Mouse (Mus musculus): ENCODE measurements around the gene Tnfrsf21. TPM values are rescaled to one million over a fixed set of nuclear protein-coding genes. Genes with fewer than 3 reads are reported as not detected.

The Tnfrsf21 gene
- polyA plus RNA-seq, 1 experiment, result 29.5 TPM

- 91% methylated on average over 5 of the region's 5 CpGs for WGBS
- H3K4me1 ChIP-seq (ENCODE audit: control insufficient read depth, insufficient read depth, low read length), result no peaks in the 10 kb centered on the region; the same call in 1 of the 2 replicates
- TF ChIP-seq CTCF (IDR thresholded peaks at IDR 0.05; ENCODE audit: insufficient read depth, low read length) (no peak), POLR2A (IDR thresholded peaks at IDR 0.05; ENCODE audit: borderline replicate concordance, extremely low read depth, low read depth, low read length) (no peak)
- DNase-seq, result no peak
- H3K4me3 ChIP-seq (replicated peaks; ENCODE audit: extremely low read depth, low read depth, low read length), result no peak overlapping the region
Measured at GRCm38 (mm10) chr17:43132477-43132876, 116.1 kb downstream of the Tnfrsf21 start.

GRCm38 (mm10) chr17:43133106-43133505 is 116.8 kb downstream of the Tnfrsf21 start:
- Histone ChIP-seq H3K4me3 (replicated peaks; ENCODE audit: extremely low read depth, low read depth, low read length) (no peak overlapping the region), H3K4me1 (ENCODE audit: control insufficient read depth, insufficient read depth, low read length) (no peaks in the 10 kb centered on the region; the same call in 1 of the 2 replicates)
- DNase-seq, result no peak
- TF ChIP-seq CTCF (IDR thresholded peaks at IDR 0.05; ENCODE audit: insufficient read depth, low read length) (no peak), POLR2A (IDR thresholded peaks at IDR 0.05; ENCODE audit: borderline replicate concordance, extremely low read depth, low read depth, low read length) (no peak)
- 82% methylated on average over 4 of the region's 4 CpGs for WGBS

DNA sequence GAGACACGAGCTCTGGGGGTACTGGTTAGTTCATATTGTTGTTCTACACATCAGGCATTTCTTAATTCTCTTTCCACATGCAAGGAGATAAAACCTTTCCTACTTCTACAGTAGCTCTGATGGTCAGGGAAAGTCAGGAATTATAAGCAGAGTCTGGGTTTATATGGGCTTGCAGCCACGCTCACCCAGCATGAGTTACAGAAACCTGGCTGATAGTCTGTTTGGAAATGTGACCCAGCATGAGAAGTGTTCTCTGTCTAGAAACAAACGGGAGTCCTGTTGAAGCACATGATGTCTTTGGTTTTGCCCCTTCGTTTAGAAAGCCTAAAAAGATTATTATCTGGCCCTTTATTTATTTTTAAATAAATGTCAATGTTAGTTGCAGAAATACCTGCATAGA is 118.6 kb downstream of the Tnfrsf21 start:
- whole genome bisulfite sequencing, result 65% methylated on average over 4 of the region's 4 CpGs
- TF ChIP-seq POLR2A (IDR thresholded peaks at IDR 0.05; ENCODE audit: borderline replicate concordance, extremely low read depth, low read depth, low read length) (no peak), CTCF (IDR thresholded peaks at IDR 0.05; ENCODE audit: insufficient read depth, low read length) (no peak)
- Histone ChIP-seq H3K4me1 (ENCODE audit: control insufficient read depth, insufficient read depth, low read length) (no peaks in the 10 kb centered on the region; the same call in 1 of the 2 replicates), H3K4me3 (replicated peaks; ENCODE audit: extremely low read depth, low read depth, low read length) (no peak overlapping the region)
- no peak for DNase-seq

GRCm38 (mm10) chr17:43135398-43136265 is 119.3 kb downstream of the Tnfrsf21 start:
- TF ChIP-seq CTCF (IDR thresholded peaks at IDR 0.05; ENCODE audit: insufficient read depth, low read length), result no peak
- no peak for TF ChIP-seq POLR2A (IDR thresholded peaks at IDR 0.05; ENCODE audit: borderline replicate concordance, extremely low read depth, low read depth, low read length)
- 54% methylated on average over 7 of the region's 7 CpGs for WGBS
- Histone ChIP-seq H3K4me3 (replicated peaks; ENCODE audit: extremely low read depth, low read depth, low read length) (no peak overlapping the region), H3K4me1 (ENCODE audit: control insufficient read depth, insufficient read depth, low read length) (no peaks in the 10 kb centered on the region)
- DNase-seq, result no peak

- no peaks in the 10 kb centered on the region for H3K4me1 ChIP-seq (ENCODE audit: control insufficient read depth, insufficient read depth, low read length)
- no peak overlapping the region for H3K4me3 ChIP-seq (replicated peaks; ENCODE audit: extremely low read depth, low read depth, low read length)
- DNase-seq, result no peak
- 68% methylated on average over 4 of the region's 4 CpGs for WGBS
- no peak for TF ChIP-seq CTCF (IDR thresholded peaks at IDR 0.05; ENCODE audit: insufficient read depth, low read length)
- TF ChIP-seq POLR2A (IDR thresholded peaks at IDR 0.05; ENCODE audit: borderline replicate concordance, extremely low read depth, low read depth, low read length), result no peak
Measured at GRCm38 (mm10) chr17:43136720-43137119, 120.4 kb downstream of the Tnfrsf21 start.

DNA sequence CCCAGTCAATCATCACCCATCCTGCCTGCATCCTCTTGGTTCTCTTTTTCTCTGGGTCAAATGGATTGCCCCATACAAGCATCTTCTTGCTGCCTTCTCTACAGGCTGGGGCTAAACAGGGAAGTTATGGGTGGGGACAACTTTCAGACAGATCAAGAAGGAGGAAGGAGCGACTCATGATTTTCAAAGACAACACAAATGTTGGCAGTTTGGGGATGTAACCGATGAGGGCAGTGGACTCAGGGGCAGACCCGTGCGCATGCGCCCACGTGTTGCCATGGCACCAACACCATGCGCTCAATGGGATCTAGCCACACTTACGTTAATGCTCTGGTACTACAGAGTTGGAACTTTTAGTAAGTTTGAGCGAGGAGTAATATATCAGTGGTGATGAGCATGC is 121.5 kb downstream of the Tnfrsf21 start:
- Histone ChIP-seq H3K4me1 (ENCODE audit: control insufficient read depth, insufficient read depth, low read length) (no peaks in the 10 kb centered on the region), H3K4me3 (replicated peaks; ENCODE audit: extremely low read depth, low read depth, low read length) (no peak overlapping the region)
- WGBS, result 86% methylated on average over 9 of the region's 9 CpGs
- TF ChIP-seq CTCF (IDR thresholded peaks at IDR 0.05; ENCODE audit: insufficient read depth, low read length) (no peak), POLR2A (IDR thresholded peaks at IDR 0.05; ENCODE audit: borderline replicate concordance, extremely low read depth, low read depth, low read length) (no peak)
- DNase-seq, result no peak

DNA sequence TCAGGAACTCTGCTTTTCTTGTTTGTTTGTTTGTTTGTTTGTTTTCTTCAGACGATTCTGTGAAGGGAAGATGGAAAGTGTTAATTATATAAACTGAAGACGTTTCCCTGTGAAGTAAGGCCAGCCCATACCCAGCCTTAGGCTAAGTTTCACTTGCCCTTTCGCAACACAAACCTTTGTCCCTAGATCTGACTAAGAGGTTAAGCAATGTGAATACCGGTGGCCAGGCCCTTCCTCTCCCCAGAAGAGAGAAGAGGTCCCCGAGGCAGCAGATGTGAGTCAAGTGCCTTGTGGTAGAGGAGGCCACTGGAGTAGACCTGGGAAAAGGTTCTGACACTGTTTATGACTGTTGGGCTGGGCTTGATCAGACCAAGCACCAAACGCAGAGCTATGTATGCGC is 122.0 kb downstream of the Tnfrsf21 start:
- whole genome bisulfite sequencing, result 62% methylated on average over 7 of the region's 7 CpGs
- Histone ChIP-seq H3K4me3 (replicated peaks; ENCODE audit: extremely low read depth, low read depth, low read length) (no peak overlapping the region), H3K4me1 (ENCODE audit: control insufficient read depth, insufficient read depth, low read length) (no peaks in the 10 kb centered on the region)
- DNase-seq, result no peak
- TF ChIP-seq CTCF (IDR thresholded peaks at IDR 0.05; ENCODE audit: insufficient read depth, low read length) (no peak), POLR2A (IDR thresholded peaks at IDR 0.05; ENCODE audit: borderline replicate concordance, extremely low read depth, low read depth, low read length) (no peak)

Other genes starting within 250 kb of the Tnfrsf21 start
- gene Cd2ap, start 139.9 kb upstream of the Tnfrsf21 start, polyA plus RNA-seq (2012; rRNA removed), result 13.9 and 14.6 TPM in 2 replicates